Mouse (Mus musculus) small intestine, adult 10 weeks (tissue): ENCODE measurements around the gene Scn3a. TPM values are rescaled to one million over a fixed set of nuclear protein-coding genes. Genes with fewer than 3 reads are reported as not detected.

Experiments
- polyA plus RNA-seq: library from polyadenylated mRNA; stranded (reverse); fragments of 350-450 nt; fragmentation: Illumina TruSeq; extraction: RNeasy Lipid Tissue Mini Kit (QIAGEN cat#74804); gene quantifications from one replicate; pipeline ENCODE4 v1.2.3, GENCODE M21; 2014; ENCODE audit warnings: low replicate concordance

The Scn3a gene
- polyA plus RNA-seq, result 2.1 TPM

DNA sequence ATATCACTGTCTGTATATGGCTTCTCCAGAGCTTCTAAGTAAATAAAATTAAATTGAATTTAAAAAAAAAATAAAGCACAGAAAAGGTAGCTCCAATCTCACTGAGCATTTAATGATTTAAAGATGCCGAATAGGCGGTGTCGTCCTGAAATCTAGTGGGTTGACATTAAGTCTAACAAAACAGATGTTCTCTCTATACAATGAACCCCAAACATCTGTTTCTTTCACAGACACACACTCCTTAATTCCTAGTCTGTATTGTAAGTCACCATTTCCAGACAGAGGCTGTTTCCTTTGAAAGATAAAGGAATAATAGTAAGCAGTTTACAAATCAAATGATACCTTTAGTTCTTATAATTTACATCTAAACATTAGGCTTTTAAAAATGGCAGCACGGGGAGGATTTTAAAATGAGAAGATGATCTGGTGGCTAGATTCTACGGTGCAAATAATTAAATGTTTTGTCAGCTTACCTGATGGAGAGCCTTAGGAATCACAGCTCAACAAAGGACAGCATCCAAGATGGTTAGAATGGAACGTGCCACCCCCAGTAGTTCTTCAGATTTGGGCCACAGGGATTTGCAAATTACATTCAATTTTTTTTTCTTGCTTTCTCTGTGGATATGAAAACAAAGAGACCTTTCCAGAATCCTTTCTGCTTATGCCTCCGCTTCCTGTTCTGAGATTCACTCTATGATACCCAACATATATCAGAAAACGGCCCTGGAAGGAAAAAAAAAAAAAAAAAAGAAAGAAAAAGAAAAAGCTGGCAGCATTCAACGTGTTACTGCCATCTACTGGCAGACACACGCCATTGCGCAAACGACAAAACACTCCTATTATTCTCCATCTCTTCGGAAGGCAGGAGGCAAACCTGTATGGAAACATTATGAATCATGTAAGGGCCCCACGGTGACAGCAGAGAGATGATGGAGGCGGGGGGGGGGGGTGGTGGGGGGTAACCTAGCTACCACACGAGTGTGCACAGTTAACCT, at the start of gene Scn3a:
Gene Scn3a, minus strand, starts transcription at position 835 of the 995 bp plus-strand sequence.

Other genes starting within 250 kb of the Scn3a start
- 5.6 TPM for gene Slc38a11, start 203.6 kb downstream of the Scn3a start, polyA plus RNA-seq
- 0.52 TPM for gene Scn2a, start 53.1 kb upstream of the Scn3a start, polyA plus RNA-seq